9 mouse cellular contexts compared by ENCODE assay signal in the genomic region with DNA sequence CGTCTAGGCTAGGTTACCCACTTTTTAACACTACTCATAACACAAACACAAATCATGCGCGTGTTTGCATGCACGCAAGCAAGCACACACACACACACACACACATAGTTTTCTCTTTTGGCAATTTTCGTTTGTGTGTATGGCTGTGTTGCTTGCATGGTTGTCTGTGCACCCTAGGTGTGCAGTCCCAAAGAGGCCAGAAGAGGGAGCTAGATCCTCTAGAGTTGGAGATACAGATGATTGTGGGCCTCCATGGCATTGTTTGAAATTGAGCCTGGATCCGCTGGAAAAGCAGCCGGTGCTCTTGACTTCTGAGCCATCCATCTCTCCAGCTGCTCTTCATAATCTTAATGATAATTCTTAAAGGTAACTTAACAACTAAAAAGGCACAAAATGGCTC. TPM values are rescaled to one million over a fixed set of nuclear protein-coding genes. Genes with fewer than 3 reads are reported as not detected.
DNase-seq lines count a peak whose midpoint lies in the region; ATAC-seq and TF ChIP-seq lines count a peak whose summit lies in the region.
"Had no signal": no experiment of that assay in that cellular context is flagged by ENCODE, and none has a peak within 500 bp of the region (broad histone marks: within the 10 kb centered on the region; RNA-seq: fewer than 3 reads in every experiment).

No protein-coding gene starts in this region.

- no peaks in the 10 kb centered on the region for H3K4me1 ChIP-seq in liver, embryonic 14.5 days (replicated peaks; ENCODE audit: control insufficient read depth in 2 of 2, insufficient read depth in 2 of 2, low read length in 1 of 2)
- peaks cover 0 to 9% of the 10 kb centered on the region in 2 experiments; a peak in 2 of 4 replicates for H3K4me1 ChIP-seq in CH12.LX (ENCODE audit: control insufficient read depth in 1 of 2, insufficient read depth in 2 of 2)
- no peaks in the 10 kb centered on the region; a peak in 1 of 4 replicates for H3K4me1 ChIP-seq in ES-E14 (ENCODE audit: control insufficient read depth in 2 of 2, insufficient read depth in 2 of 2, low read length in 2 of 2, poor library complexity in 1 of 2)
- H3K4me1 ChIP-seq: hindbrain, embryonic 12.5 days; limb, embryonic 15.5 days had no signal

- no peak for DNase-seq in liver, embryonic 14.5 days (ENCODE audit: low read depth in 3 of 3, low spot score in 3 of 3)
- DNase-seq in liver: no peak
- no peak for DNase-seq in CH12.LX (ENCODE audit: extremely low read depth)
- DNase-seq in ES-E14 (ENCODE audit: low read depth, low spot score): peak; percentile 48
- peak; percentile 18 for DNase-seq in naive thymus-derived CD4-positive, alpha-beta T cell, adult 2 months (ENCODE audit: low read depth)
- no peak for DNase-seq in c-Kit-positive CD71-positive TER-119-positive erythroid progenitor cells, embryonic 14.5 days (ENCODE audit: low spot score)
- no peak for DNase-seq in neural tube, embryonic 10.5 days (ENCODE audit: extremely low spot score, low spot score)

- ATAC-seq in liver, embryonic 14.5 days (ENCODE audit: insufficient read depth): no peak

- dilution Hi-C loops in CH12.LX (cut with MboI; ENCODE audit: extremely low pct_ligation_motif_present, extremely low pct_unique_long_range_greater_than_20kb, low sequenced_read_pairs): no loop called here

- TF ChIP-seq POLR2A in CH12.LX (IDR thresholded peaks at IDR 0.05; ENCODE audit: low read depth, low read length): no peak

- no peak overlapping the region for H3K4me2 ChIP-seq in liver, embryonic 14.5 days (ENCODE audit: low read depth)
- H3K4me2 ChIP-seq in CH12.LX (ENCODE audit: insufficient read depth, low read depth, poor library complexity, severe bottlenecking): no peak overlapping the region
- H3K4me2 ChIP-seq: hindbrain, embryonic 12.5 days; limb, embryonic 15.5 days had no signal

- TF ChIP-seq RAD21 in CH12.LX (IDR thresholded peaks at IDR 0.05; ENCODE audit: low read depth, low read length): peak; percentile 41

- no peak overlapping the region for H3K9ac ChIP-seq in liver, embryonic 14.5 days (replicated peaks)
- no peak overlapping the region for H3K9ac ChIP-seq in CH12.LX (ENCODE audit: insufficient read depth, low read depth)
- H3K9ac ChIP-seq in ES-E14 (ENCODE audit: insufficient read depth, low read depth, low read length, poor library complexity, severe bottlenecking): no peak overlapping the region
- H3K9ac ChIP-seq: hindbrain, embryonic 12.5 days; limb, embryonic 15.5 days had no signal

- no peaks in the 10 kb centered on the region for H3K79me2 ChIP-seq in CH12.LX (replicated peaks; ENCODE audit: control insufficient read depth, extremely low read depth, insufficient read depth, poor library complexity, severe bottlenecking)

- no peaks in the 10 kb centered on the region for H3K27me3 ChIP-seq in liver, embryonic 14.5 days (ENCODE audit: control insufficient read depth, insufficient read depth, low read length)
- H3K27me3 ChIP-seq in CH12.LX (replicated peaks): no peaks in the 10 kb centered on the region
- H3K27me3 ChIP-seq: hindbrain, embryonic 12.5 days; limb, embryonic 15.5 days had no signal

- no peaks in the 10 kb centered on the region for H3K9me3 ChIP-seq in liver, embryonic 14.5 days (ENCODE audit: control insufficient read depth, low read length)
- no peaks in the 10 kb centered on the region for H3K9me3 ChIP-seq in CH12.LX (replicated peaks; ENCODE audit: low read length)
- H3K9me3 ChIP-seq in ES-E14 (ENCODE audit: control insufficient read depth, insufficient read depth, low read depth, low read length): no peaks in the 10 kb centered on the region
- H3K9me3 ChIP-seq: hindbrain, embryonic 12.5 days; limb, embryonic 15.5 days had no signal

- no peaks in the 10 kb centered on the region for H3K36me3 ChIP-seq in liver, embryonic 14.5 days (replicated peaks; ENCODE audit: control insufficient read depth, insufficient read depth, low read depth)
- H3K36me3 ChIP-seq in CH12.LX (replicated peaks in 1 of 2; ENCODE audit: control insufficient read depth in 1 of 2, insufficient read depth in 1 of 2, low read length in 1 of 2) (peaks cover 0 to 62% of the 10 kb centered on the region in 2 experiments), ES-E14 (ENCODE audit: control insufficient read depth, insufficient read depth, low read length, poor library complexity, severe bottlenecking) (no peaks in the 10 kb centered on the region)

- TF ChIP-seq CTCF in liver, embryonic 14.5 days (IDR thresholded peaks at IDR 0.05; ENCODE audit: low read depth): peak; percentile 45
- peak in 1 of 2 experiments; percentile 52; a peak in 2 of 4 replicates for TF ChIP-seq CTCF in CH12.LX (conservative IDR thresholded peaks at IDR 0.05 in 1 of 2, IDR thresholded peaks at IDR 0.05 in 1 of 2; ENCODE audit: low read depth in 2 of 2, low read length in 2 of 2)

- H3K27ac ChIP-seq in liver, embryonic 14.5 days: no peak overlapping the region
- H3K27ac ChIP-seq in CH12.LX (ENCODE audit: insufficient read depth, low read depth) (no peak overlapping the region), ES-E14 (ENCODE audit: insufficient read depth, low read depth, low read length, poor library complexity, severe bottlenecking) (no peak overlapping the region)
- H3K27ac ChIP-seq: hindbrain, embryonic 12.5 days; limb, embryonic 15.5 days had no signal

- no peak overlapping the region for H3K4me3 ChIP-seq in liver, embryonic 14.5 days (ENCODE audit: insufficient read depth in 1 of 2, low read depth in 2 of 2, low read length in 2 of 2)
- H3K4me3 ChIP-seq in CH12.LX (replicated peaks in 1 of 3; ENCODE audit: low read depth in 2 of 3, low read length in 2 of 3, poor library complexity in 1 of 3) (no peak overlapping the region), ES-E14 (ENCODE audit: insufficient read depth in 1 of 2, low read depth in 1 of 2, low read length in 2 of 2, poor library complexity in 1 of 2, severe bottlenecking in 1 of 2) (no peak overlapping the region)
- H3K4me3 ChIP-seq: hindbrain, embryonic 12.5 days; limb, embryonic 15.5 days had no signal

- in situ Hi-C loops in CH12.LX (cut with MboI; ENCODE audit: low pct_ligation_motif_present, low pct_unique_long_range_greater_than_20kb, low sequenced_read_pairs) (loop anchor here (10.0 kb wide), 1 partner anchor 152 kb away; a partner anchor contains a TSS), ES-E14 (cut with MboI; ENCODE audit: low sequenced_read_pairs in 2 of 2, unreplicated experiment in 2 of 2) (no loop called here)

- no peak for TF ChIP-seq EP300 in liver, embryonic 14.5 days (IDR thresholded peaks at IDR 0.05; ENCODE audit: low read depth)
- TF ChIP-seq EP300 in CH12.LX (IDR thresholded peaks at IDR 0.05; ENCODE audit: low read length): no peak

- WGBS in liver, embryonic 14.5 days (ENCODE audit: insufficient replicate concordance): 80% methylated on average over 7 of the region's 7 CpGs

TF ChIP-seq in CH12.LX, 34 proteins besides CTCF, POLR2A, EP300 and RAD21:
- TF ChIP-seq SMC3 (IDR thresholded peaks at IDR 0.05; ENCODE audit: low read depth, low read length) (peak; percentile 37), MXI1 (IDR thresholded peaks at IDR 0.05; ENCODE audit: low read depth, low read length) (no peak), POLR2AphosphoS2 (IDR thresholded peaks at IDR 0.05; ENCODE audit: low read depth, low read length) (no peak)

TF ChIP-seq in ES-E14, 5 proteins besides CTCF, POLR2A, EP300 and RAD21:
- no peak for TF ChIP-seq HCFC1 (IDR thresholded peaks at IDR 0.05; ENCODE audit: borderline replicate concordance, insufficient read depth, low read length)
- TF ChIP-seq ZNF384 (IDR thresholded peaks at IDR 0.05; ENCODE audit: low read depth, low read length): no peak
TF ChIP-seq in ES-E14: peak in this region for 0.

RNA-seq across cellular contexts. Expression of a gene that starts 33.5 kb away (rescaled TPM):
- polyA plus RNA-seq in liver, embryonic 14.5 days (2012; rRNA removed): 2.1 and 2.2 TPM in 2 replicates
- polyA plus RNA-seq in liver, embryonic 14.5 days (2014; fragmentation: Nextera tagmentation; extraction: Ambion mirVana): 1.3 and 1.5 TPM in 2 replicates
- 2.3 and 2.6 TPM in 2 replicates for total RNA-seq in CH12.LX (2012; rRNA removed)
- 1.8 and 1.9 TPM in 2 replicates for total RNA-seq in CH12.LX (2014; rRNA removed)
- 4.7 and 5.4 TPM in 2 replicates for polyA plus RNA-seq in CH12.LX (2012; ENCODE audit: insufficient read length, low read depth)
- 11.5 and 14.3 TPM in 2 replicates for total RNA-seq in ES-E14 (2012; rRNA removed)

Comparison
In these comparisons a context has a peak if more than half of its experiments do, and no peak if none do; other contexts are left out.
1. DNase-seq: peak in ES-E14 (single experiment) and naive thymus-derived CD4-positive, alpha-beta T cell, adult 2 months (single experiment); none in liver, embryonic 14.5 days (0 of 3), liver (single experiment), CH12.LX (single experiment), c-Kit-positive CD71-positive TER-119-positive erythroid progenitor cells, embryonic 14.5 days (single experiment) and neural tube, embryonic 10.5 days (single experiment).